Mouse (Mus musculus) myocyte (in vitro differentiated cells): Measurements from ENCODE around the gene Smyd4. TPM values are rescaled to one million over a fixed set of nuclear protein-coding genes. Genes with fewer than 3 reads are reported as not detected.
"Not testable (repeated sequence)": the region's sequence is repeated elsewhere in the genome, so short reads cannot be mapped to it uniquely, and the experiment has no call there.

ENCODE experiments used
- H3K27me3 ChIP-seq: one replicate; pipeline ENCODE4 v1.6.1; 2011; ENCODE audit not compliant: control insufficient read depth, insufficient read depth, insufficient read length
- H3K36me3 ChIP-seq: one replicate; pipeline ENCODE4 v1.6.1; 2011; ENCODE audit not compliant: control insufficient read depth, insufficient read depth
- H3K4me2 ChIP-seq: one replicate; pipeline ENCODE4 v1.6.1; 2011; ENCODE audit warnings: low read depth, control low read depth
- H3K4me3 ChIP-seq: one replicate; pipeline ENCODE4 v1.5.1; 2011; ENCODE audit warnings: mild to moderate bottlenecking, control low read depth, moderate library complexity
- H3K79me2 ChIP-seq: one replicate; pipeline ENCODE4 v1.6.1; 2011; ENCODE audit not compliant: control insufficient read depth, insufficient read depth
- H3ac ChIP-seq: one replicate; pipeline ENCODE4 v1.6.1; 2011; ENCODE audit not compliant: control insufficient read depth, insufficient read length
- CEBPB ChIP-seq: IDR thresholded peaks from 2 replicates; pipeline ENCODE4 v1.6.1; 2011; ENCODE audit warnings: mild to moderate bottlenecking, moderate library complexity; ENCODE audit not compliant: poor library complexity, insufficient read depth, severe bottlenecking
- E2F4 ChIP-seq: IDR thresholded peaks from one replicate; pipeline ENCODE4 v1.6.1; 2011; ENCODE audit warnings: mild to moderate bottlenecking, control low read depth, moderate library complexity; ENCODE audit not compliant: insufficient read depth
- MAX ChIP-seq: IDR thresholded peaks from one replicate; pipeline ENCODE4 v1.6.1; 2011; ENCODE audit warnings: low read depth, mild to moderate bottlenecking, control low read depth
- MYOD1 ChIP-seq, 3 experiments: IDR thresholded peaks; one replicate each; pipeline ENCODE4 v1.6.1; 2011; ENCODE audit warnings: control low read depth in 2 of 3, low read depth in 2 of 3, mild to moderate bottlenecking in 2 of 3, moderate library complexity in 1 of 3; ENCODE audit not compliant: insufficient read length in 2 of 3, control insufficient read depth in 1 of 3
- MYOG ChIP-seq, 3 experiments: IDR thresholded peaks; one replicate each; pipeline ENCODE4 v1.6.1; 2011; ENCODE audit warnings: control low read depth in 2 of 3, low read depth in 2 of 3, mild to moderate bottlenecking in 2 of 3; ENCODE audit not compliant: insufficient read length in 2 of 3, control insufficient read depth in 1 of 3, insufficient read depth in 1 of 3
- POLR2A ChIP-seq: IDR thresholded peaks from one replicate; pipeline ENCODE4 v1.6.1; 2011; ENCODE audit warnings: low read depth, mild to moderate bottlenecking, control low read depth, moderate library complexity; ENCODE audit not compliant: insufficient read length
- POLR2AphosphoS2 ChIP-seq: IDR thresholded peaks from one replicate; pipeline ENCODE4 v1.6.1; 2011; ENCODE audit warnings: low read depth, control low read depth; ENCODE audit not compliant: insufficient read length
- REST ChIP-seq: IDR thresholded peaks from one replicate; pipeline ENCODE4 v1.6.1; 2011; ENCODE audit warnings: mild to moderate bottlenecking, control low read depth, moderate library complexity; ENCODE audit not compliant: insufficient read depth, insufficient read length
- SRF ChIP-seq: IDR thresholded peaks from one replicate; pipeline ENCODE4 v1.6.1; 2011; ENCODE audit warnings: low read depth; ENCODE audit not compliant: control insufficient read depth, insufficient read length
- TCF12 ChIP-seq: IDR thresholded peaks from one replicate; pipeline ENCODE4 v1.6.1; 2011; ENCODE audit warnings: mild to moderate bottlenecking, control low read depth; ENCODE audit not compliant: poor library complexity, insufficient read depth, severe bottlenecking
- TCF3 ChIP-seq: IDR thresholded peaks from one replicate; pipeline ENCODE4 v1.6.1; 2011; ENCODE audit warnings: low read depth, control low read depth; ENCODE audit not compliant: insufficient read length
- USF1 ChIP-seq: IDR thresholded peaks from one replicate; pipeline ENCODE4 v1.6.1; 2011; ENCODE audit warnings: low read depth, mild to moderate bottlenecking, control low read depth, moderate library complexity
- polyA plus RNA-seq: library from polyadenylated mRNA; unstranded; fragments of >200 nt; fragmentation: generic; extraction: Trizol; gene quantifications from one replicate; pipeline ENCODE4 v1.2.1, GENCODE M21; 2012; ENCODE audit warnings: missing spikeins

Gene Smyd4
- polyA plus RNA-seq, 1 experiment: 6.9 TPM

DNA sequence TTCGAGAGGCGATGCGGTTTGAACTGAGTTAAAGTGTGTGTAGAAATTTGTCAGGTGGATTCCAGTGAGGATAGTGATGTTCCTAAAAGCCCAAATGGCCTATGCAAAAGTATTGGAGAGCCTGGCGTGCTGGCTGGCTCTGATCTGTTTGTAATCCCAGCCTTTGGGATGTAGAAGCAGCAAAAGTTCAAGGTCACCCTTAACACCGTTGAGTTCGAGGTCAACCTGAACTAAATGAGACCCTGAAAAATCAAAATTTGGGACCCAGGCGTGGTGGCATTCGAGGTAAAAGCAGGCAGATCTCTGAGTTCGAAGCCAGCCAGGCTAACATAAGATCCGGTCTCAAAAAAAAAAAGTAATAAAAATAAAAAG is 643 bp downstream of the Smyd4 start:
- Histone ChIP-seq H3K79me2 (peaks cover 41% of the 10 kb centered on the region), H3K27me3 (no peaks in the 10 kb centered on the region), H3K4me2 (peak overlapping the region; percentile 92), H3K4me3 (peak overlapping the region; percentile 72), H3K36me3 (peaks cover 12% of the 10 kb centered on the region), H3ac (peak overlapping the region; percentile 57)
- no peak for TF ChIP-seq TCF3
- TF ChIP-seq CEBPB: no peak
- TF ChIP-seq MYOD1 (IDR thresholded peaks at IDR 0.05; ENCODE audit: control insufficient read depth in 1 of 3, insufficient read length in 2 of 3, low read depth in 2 of 3): no peak
- TF ChIP-seq POLR2A: no peak

DNA sequence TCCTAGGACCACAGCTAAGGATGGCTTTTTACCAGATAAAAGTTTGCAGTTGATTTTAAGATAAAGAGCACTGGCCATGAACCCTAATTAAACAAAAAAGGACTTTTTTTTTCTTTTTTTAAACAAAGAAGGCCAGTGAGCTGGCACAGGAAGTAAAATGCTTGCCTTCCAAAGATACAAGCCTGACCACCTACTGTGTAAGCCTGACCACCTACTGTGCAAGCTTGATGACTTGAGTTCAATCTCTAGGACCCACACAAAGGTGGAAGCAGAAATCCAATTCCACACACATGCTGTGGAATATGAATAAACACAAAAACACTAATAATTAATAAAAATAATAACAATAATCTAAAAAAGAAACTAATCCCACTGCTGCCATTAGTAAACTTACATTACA is 3.0 kb downstream of the Smyd4 start:
- H3ac ChIP-seq: no peak overlapping the region
- TF ChIP-seq TCF3: no peak
- no peak for TF ChIP-seq REST
- no peak for TF ChIP-seq POLR2AphosphoS2
- H3K79me2 ChIP-seq: peaks cover 19% of the 10 kb centered on the region
- H3K36me3 ChIP-seq: peaks cover 13% of the 10 kb centered on the region
- no peak overlapping the region for H3K4me2 ChIP-seq
- H3K27me3 ChIP-seq: no peaks in the 10 kb centered on the region
- H3K4me3 ChIP-seq: no peak overlapping the region

DNA sequence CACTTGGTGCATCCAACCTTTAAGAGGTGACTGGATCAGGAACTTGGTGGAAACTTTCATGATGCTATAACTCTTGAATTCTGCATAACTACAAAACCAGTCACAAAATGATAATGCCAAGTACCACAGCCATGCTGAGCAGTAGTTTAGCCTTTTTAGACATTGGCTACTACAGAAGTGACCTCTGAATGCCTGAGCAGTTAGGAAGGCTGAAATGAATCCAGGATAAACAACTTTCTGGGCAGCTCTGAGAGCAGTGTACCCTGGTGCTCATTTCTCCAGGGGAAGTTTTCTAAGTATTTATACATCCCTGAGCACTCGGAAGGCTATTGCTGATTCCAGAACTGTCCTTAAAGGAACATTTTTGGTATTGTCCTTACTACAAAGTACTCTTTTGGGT is 7.2 kb downstream of the Smyd4 start:
- Histone ChIP-seq H3K27me3 (no peaks in the 10 kb centered on the region), H3K36me3 (peaks cover 13% of the 10 kb centered on the region), H3K4me2 (no peak overlapping the region), H3ac (no peak overlapping the region), H3K4me3 (no peak overlapping the region), H3K79me2 (no peaks in the 10 kb centered on the region)
- TF ChIP-seq MYOG (IDR thresholded peaks at IDR 0.05; ENCODE audit: control insufficient read depth in 1 of 3, insufficient read depth in 1 of 3, insufficient read length in 2 of 3, low read depth in 2 of 3): no peak
- no peak for TF ChIP-seq TCF12
- TF ChIP-seq MYOD1 (IDR thresholded peaks at IDR 0.05; ENCODE audit: control insufficient read depth in 1 of 3, insufficient read length in 2 of 3, low read depth in 2 of 3): no peak
- TF ChIP-seq TCF3: no peak
- TF ChIP-seq E2F4: no peak
- no peak for TF ChIP-seq CEBPB
- TF ChIP-seq REST: no peak
- TF ChIP-seq SRF: no peak
- TF ChIP-seq USF1: no peak
- TF ChIP-seq POLR2AphosphoS2: no peak
- TF ChIP-seq MAX: no peak
- TF ChIP-seq POLR2A: no peak

DNA sequence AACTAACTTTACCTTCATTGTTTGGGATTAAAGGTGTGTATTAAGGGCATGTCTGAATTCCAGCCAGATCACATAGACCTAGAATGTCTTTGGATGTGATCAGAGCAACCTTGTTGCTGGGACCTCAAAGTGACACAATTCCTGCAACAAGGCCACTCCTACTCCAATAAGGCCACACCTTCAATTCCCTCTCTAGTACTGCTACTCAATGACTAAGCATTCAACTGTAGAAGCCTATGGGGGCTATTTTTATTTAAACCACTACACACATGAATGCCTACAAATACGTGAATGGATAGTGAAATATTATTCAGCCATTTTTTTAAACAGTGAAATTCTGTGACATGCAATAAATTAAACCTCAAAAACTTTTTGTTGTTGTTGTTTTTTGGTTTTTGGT is 28.9 kb downstream of the Smyd4 start:
- no peak overlapping the region for H3K4me3 ChIP-seq
- no peaks in the 10 kb centered on the region for H3K79me2 ChIP-seq
- no peaks in the 10 kb centered on the region for H3K27me3 ChIP-seq
- TF ChIP-seq CEBPB (no peak), POLR2A (no peak), MAX (no peak), SRF (no peak), POLR2AphosphoS2 (no peak), MYOD1 (IDR thresholded peaks at IDR 0.05; ENCODE audit: control insufficient read depth in 1 of 3, insufficient read length in 2 of 3, low read depth in 2 of 3) (no peak), TCF3 (no peak), REST (no peak), TCF12 (no peak)
- H3K36me3 ChIP-seq: no peaks in the 10 kb centered on the region
- no peak overlapping the region for H3ac ChIP-seq
- no peak overlapping the region for H3K4me2 ChIP-seq

DNA sequence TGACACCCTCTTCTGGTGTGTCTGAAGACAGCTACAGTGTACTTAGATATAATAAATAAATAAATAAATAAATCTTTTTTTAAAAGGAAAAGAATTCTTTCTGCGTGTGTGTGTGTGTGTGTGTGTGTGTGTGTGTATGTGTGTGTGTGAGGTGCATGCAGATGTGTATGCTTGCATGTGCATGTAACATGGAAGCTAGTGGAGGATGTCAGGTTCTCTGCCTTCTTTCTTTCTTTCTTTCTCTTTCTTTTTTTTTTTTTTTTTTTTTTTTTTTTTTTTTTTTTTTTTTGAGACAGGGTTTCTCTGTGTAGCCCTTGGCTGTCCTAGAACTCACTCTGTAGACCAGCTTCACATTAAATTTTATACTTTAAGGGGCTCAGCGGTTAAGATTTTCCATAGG is 30.6 kb downstream of the Smyd4 start:
- not testable (repeated sequence) for H3ac ChIP-seq, H3K36me3 ChIP-seq, H3K4me2 ChIP-seq, H3K79me2 ChIP-seq, H3K27me3 ChIP-seq, H3K4me3 ChIP-seq

DNA sequence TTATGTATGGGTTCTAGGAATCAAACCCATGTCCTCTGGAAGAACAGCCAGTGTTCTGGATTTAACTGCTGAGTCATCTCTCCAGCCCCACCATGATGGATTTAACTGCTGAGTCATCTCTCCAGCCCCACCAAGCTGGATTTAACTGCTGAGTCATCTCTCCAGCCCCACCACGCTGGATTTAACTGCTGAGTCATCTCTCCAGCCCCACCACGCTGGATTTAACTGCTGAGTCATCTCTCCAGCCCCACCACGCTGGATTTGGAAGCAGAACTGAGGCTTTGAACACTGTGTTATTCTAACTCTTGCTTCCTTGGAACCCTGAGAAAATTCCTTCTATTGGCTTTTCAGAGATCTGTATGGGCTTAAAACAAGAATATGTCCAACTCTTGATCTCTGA is 35.3 kb downstream of the Smyd4 start:
- not testable (repeated sequence) for H3K79me2 ChIP-seq, H3K36me3 ChIP-seq, H3K4me2 ChIP-seq, H3K4me3 ChIP-seq, H3ac ChIP-seq, H3K27me3 ChIP-seq
